Mouse (Mus musculus) heart, adult 11 months (tissue): ENCODE measurements at regions not wholly inside any gene's neighbourhood (a gene's known extent, or its start where the extent isn't known, plus 50 kb on each side); places are given as distances from the start of the nearest gene placed in this dataset.

Source experiments
- DNase-seq: peaks from one replicate; pipeline ENCODE4 v3.0.0; 2022

- DNase-seq, result no peak
Measured at GRCm38 (mm10) chr2:27812946-27813345, 73.3 kb upstream of the Col5a1 start.

- peak; percentile 94 for DNase-seq
Measured at GRCm38 (mm10) chr2:27813370-27813769, 72.9 kb upstream of the Col5a1 start.

DNA sequence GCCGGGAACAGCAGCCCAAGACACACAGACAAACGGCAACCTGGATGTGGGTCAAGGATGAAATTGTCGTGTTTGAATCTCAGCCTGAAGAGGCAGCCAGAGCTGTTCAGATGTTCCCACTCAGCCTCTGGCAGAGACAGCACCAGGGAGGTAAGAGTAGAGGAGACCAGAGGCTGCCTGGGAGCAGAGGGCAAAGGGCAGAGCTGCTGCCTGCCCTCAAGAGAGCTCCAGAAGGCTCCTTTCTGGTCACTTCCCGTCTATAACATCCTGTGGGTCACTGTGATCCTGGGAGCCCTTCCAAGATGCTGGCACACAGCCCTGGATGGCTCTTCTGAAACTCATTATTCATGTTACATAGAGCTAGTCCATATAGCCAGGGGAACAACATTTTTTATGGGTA is 67.6 kb upstream of the Col5a1 start:
- DNase-seq, result no peak

DNA sequence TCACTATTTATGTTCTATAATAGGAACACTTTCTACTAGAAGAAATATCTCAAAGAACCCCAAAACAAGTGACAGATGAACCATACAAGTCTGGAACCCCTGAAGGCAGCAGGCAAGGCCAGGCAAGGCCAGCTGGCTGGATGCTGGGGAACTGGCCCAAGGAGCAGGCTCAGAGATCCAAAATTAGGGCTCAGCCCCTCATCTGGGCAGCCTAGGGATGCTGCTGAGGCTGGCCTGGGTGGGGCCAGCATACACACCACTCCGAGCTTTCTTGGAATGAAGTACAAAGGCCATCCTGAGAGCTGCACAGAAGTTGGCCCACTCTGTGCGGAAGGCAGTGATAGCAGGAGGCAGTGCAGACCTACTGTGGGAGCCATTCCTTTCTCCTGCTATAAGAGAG is 59.4 kb upstream of the Col5a1 start:
- peak; percentile 92 for DNase-seq

DNA sequence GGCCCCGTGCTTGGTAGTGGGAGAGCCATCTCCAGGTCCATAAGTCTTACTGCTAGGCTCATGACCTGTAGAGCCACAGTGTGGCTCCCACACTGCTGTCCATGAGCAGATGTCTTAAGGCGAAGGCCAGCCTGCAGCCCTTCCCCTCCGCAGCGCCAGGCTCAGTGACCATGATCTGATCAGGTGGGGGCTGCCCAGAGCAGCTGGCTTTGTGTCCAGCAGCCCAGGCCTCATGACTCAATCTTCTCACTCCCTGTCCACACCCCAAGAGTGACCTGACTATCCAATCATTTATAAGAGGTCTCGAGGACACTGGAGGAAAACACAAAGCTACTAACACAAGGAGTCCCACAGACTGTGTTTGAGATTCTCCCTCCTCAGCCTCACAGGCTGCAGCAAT is 58.6 kb upstream of the Col5a1 start:
- DNase-seq, result peak; percentile 92

- DNase-seq, result peak; percentile 89
Measured at GRCm38 (mm10) chr2:27828237-27828636, 58.0 kb upstream of the Col5a1 start.

GRCm38 (mm10) chr2:27829551-27829950 is 56.7 kb upstream of the Col5a1 start:
- DNase-seq, result no peak

DNA sequence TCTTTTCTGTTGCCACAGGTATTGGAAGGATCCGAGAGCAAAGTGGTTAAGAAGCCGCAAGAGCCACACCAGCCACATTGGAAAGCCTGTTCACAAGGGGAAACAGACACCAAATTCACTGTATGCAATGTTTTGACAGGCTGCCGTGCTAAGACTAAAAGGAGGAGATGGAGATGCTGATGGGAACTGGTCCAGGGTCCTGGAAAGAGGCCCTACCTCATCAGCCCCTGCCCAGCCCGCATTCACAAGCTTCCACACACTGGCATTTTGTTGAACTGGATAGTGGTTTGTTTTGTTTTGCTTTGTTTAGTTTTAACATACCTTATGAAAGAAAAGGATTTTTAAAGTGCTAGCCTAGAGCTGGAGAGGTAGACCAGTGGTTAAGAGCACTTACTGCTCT is 51.3 kb upstream of the Col5a1 start:
- no peak for DNase-seq

DNA sequence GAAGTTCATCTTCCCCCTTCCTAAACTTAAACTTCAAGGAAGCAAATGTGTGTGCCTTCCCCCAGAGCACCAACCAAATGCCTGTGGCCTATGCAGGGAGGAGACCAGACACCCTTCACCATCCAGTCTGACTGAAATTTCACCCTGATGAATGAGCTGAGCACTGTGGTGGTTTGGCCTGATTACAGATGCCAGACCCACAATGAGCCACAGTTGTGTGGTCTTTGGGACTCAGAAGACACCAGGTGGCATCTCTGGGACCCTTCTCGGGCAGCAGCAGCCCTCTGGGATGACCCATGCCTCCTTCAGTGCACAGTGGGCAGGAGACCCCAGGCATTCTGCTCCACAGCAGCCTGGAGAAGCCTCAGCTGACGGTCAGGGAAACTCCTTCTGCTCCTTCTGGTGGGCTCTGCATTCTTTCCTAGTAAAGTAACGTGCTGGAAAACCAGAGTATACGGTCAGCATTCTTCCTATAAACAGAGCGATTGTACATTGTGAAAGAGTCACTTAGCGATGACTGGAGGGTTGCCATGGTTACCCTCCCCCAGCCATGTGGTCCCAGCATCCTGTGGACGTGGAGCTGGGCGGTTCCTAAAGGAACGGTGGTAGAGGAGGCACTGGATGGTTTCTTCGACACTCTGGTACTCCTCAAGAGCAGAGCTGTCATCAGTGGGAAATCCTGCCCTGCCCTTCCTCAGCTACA is 50.3 kb upstream of the Col5a1 start:
- peak; percentile 88 for DNase-seq
